Mouse (Mus musculus) cerebellum, postnatal 14 days (tissue): ENCODE measurements around the gene Mospd3.

ENCODE experiments used
- DNase-seq, 2 experiments: peaks; one replicate each; pipeline ENCODE4 v3.0.0; 2021; ENCODE audit warnings: mixed read lengths in 2 of 2

Gene Mospd3

DNA sequence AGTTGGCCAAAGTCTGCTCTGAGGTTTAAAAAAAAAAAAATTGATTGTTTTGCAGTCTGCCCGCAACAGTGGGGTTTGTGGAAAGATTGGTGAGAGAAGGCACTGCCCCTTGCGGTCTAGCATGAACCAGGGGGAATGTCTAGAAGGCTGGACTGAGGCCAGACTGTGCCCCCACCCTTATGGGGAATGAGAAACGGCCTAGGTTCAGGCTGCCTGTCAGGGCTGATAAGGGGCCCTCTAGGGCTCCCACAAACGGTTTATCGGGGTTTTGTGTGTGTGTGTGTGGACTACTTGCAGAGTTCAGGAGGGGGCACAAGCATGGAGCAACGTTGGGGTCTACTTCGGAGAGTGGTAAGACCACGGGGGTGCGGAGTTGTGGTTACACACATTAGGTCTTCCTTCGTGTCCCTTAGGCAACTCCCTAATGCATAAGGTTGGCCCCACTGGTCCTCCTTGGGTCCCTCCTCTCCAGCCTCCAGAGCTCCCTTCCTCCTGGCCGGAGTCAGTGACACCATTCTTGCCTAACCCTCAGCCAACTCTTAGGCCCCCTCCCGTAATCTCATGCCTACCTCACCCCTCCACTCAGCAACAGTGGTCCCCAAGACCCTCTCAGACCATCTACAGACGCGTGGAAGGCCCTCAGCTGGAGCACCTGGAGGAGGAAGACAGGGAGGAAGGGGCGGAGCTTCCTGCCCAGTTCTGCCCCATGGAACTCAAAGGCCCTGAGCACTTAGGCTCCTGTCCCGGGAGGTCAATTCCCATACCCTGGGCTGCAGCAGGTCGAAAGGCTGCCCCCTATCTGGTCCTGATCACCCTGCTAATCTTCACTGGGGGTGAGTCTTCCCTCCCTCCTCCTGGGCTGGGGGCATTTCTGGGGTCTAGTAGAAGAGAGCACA, 29.9 kb downstream of the Mospd3 start:
- no peak for DNase-seq

DNA sequence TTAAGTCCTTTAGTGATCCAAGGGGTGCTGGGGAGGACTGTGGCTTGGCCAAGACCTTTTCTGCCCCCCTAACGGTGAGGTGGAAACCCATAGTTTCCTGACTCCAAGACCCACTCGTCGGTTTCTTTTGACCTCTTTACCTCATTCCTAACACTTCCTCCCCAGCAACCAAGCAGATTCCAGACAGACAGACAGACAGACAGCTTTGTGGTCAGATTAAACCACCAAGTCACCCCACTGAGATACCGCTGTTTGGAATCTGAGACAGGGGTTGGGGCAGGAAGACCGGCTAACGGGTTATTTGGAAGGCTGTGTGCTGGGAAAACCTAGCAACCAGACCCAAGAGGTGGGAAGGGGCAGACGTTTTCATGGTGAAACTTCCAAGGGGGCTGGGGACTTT, 30.7 kb downstream of the Mospd3 start:
- no peak for DNase-seq

DNA sequence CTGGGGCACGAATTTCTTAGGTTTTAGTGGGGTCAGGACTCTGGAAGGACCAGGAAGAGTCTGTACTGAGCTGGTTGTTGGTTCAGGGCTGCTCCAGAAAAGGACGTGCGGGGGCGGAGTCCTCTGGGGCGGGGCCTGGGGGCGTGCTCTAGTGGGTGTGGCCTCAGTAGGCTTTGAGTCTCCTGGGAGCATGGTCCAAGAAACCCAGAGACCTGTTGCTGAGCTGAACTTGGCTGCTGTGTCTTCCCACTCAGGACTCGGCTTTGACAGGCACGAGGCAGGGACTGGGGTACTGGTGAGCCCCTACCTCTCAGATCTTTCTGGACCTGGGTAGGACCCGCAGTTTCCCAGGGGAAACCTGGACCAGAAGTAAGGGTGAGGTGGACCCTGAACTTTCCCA, 31.2 kb downstream of the Mospd3 start, which contains the start of gene Tfr2:
Tfr2 (plus strand) TSS at position 176 of the 400 bp plus-strand sequence.
- DNase-seq: no peak

DNA sequence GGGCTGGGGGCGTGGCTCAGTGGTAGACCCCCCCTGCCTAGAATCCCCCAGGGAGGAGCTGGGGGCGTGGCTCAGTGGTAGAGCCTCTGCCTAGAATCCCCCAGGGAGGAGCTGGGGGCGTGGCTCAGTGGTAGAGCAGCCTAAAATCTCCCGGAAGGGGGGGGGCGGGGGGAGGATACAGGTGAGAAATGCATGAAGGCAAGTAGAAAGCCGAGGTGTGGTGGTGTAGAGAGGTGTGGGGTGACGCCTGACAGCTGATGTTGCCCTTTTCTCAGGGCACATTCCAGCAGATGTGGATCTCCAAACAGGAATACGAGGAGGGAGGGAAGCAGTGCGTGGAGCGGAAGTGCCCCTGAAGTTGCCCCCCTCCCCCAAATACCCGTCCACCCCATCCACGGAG, 31.8 kb downstream of the Mospd3 start:
- DNase-seq: no peak

DNA sequence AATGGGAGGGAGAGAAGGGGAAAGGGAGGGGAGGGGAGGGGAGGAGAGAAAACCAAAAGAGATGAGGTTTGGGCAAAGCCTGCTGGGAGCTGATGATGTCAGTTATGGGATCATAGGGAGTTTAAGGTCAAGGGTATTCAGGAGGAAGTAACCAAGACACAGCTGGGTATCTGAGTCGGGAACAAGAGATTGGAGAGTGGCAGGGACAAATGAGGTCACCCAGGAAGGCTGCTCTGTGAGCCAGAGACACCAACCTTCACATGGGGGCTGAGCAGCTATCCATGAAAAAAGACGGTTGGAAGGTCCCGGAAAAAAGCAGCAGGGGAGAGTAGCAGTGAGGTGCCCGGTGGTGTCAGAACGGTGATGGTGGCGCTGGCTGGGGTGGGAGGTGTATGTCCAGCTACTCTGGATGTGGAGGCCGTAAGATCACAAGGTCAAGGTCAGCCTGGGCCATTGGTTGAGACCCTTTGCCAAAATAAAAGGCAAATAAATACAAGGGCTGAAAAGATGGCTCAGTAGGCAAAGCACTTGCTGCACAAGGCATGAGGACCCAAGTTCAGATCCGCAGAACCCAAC, 32.5 kb downstream of the Mospd3 start:
- DNase-seq: no peak

DNA sequence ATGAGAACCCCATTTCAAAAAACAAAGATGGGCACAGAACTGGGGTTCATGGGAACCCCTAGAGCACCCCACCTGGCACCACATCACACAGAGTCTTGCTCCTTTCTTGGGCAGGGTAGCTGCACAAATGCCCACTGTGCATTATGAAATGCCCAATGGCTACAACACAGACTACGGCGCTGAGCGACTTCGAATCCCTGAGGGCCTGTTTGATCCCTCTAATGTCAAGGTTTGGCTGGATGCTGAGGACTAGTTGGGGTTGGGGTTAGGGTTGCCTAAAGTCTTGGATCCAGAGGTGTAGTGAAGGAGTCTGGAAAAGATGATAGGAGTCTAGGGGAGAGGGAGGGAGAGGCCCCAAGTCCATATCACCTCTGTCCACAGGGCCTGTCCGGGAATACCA, 34.4 kb downstream of the Mospd3 start:
- DNase-seq: no peak

DNA sequence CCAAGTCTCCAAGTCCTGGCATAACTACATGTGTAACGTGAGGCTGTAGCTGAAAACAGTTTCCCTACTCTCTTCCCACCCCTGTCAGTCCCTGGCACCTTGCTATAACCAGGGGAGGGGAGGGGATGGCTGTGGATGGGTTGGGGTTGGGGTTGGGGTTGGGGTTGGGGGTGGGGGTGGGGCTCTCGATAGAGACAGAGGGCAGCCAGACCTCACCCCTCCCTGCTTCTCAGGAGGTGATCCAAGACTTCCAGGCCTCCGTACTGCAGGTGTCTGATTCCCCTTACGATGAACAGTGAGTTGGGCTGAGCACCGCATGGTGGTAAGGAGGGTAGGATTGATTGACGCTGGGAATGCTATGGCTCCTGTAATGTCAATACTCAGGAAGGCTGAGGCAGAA, 35.1 kb downstream of the Mospd3 start:
- no peak for DNase-seq

DNA sequence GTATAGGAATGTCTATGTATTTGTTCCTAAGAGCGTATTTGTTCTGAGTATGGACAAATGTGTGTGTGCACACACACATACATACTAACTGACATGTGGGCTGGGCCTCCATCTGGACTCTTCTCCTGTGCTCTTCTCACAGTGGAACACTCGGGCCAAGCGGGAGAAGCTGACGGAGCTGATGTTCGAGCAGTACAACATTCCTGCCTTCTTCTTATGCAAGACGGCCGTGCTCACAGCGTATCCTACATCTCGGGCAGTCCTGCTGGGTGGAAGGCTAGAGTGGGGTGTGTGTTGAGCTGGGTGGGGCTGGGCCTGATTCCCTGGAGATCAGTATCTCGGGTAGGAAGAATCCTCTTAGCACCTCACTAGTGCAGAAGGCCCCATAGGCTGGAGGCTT, 37.9 kb downstream of the Mospd3 start:
- DNase-seq: no peak

DNA sequence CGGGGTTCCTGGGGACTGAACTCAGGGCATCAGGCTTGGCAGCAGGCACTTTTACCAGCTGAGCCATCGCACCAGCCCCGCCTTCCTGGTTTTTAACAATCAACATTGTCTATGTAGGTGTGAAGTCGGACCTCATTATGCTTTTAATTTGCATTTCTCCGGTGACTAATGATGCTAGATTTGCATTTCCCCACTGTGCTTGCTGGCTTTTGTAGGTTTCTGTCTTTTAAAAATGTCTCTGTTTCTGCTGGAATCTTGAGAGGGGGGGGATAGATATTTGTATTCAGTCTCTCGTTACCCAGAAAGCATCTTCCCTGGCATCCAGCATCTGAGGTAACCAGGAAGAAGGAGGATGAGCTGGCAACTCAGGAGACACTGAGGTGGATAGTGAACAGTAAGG, 39.3 kb downstream of the Mospd3 start:
- peak in 1 of 2 experiments; percentile 6 for DNase-seq

DNA sequence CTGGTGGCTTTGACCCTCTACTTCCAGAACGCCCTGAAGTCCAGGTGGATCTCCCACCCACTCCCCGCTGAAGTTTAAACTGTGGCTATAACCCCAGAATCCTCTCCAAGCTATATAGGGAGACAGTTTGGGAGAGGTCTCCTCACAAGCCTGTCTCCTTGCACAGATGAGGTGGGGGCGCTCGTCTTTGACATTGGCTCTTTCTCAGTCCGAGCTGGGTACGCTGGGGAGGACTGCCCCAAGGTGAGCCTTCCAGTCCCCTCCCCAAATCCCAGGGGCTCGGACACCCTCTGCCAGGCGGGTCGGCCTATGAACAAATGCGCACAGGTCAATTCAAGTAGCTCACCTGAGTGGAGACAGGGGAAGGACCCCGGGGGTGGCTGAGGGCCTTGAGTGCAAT, 47.0 kb downstream of the Mospd3 start:
- DNase-seq: no peak

DNA sequence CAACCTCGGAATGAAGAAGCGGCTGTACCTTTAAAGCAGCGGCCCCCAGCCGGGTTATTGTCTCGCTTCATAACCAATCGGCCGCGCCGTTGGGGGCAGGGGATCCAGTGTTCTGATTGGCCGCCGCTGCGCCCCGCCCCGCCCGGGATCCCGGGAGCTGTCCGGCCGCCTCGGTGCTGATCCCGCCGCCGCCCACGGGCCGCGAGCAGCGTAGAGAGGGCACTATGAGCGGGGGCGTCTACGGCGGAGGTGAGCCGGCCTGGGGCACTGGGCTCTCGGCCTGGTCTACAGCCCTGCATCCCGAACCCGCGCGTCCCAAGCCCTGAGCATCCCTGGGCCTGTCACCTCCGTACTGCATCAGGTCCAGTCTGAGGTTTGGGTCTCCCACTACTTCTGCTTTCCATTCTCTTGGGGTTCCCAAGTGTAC, 47.4 kb downstream of the Mospd3 start, which contains the start of gene Actl6b:
Actl6b (plus strand) TSS at position 107 of the 427 bp plus-strand sequence.
- DNase-seq: peak; percentile 99

DNA sequence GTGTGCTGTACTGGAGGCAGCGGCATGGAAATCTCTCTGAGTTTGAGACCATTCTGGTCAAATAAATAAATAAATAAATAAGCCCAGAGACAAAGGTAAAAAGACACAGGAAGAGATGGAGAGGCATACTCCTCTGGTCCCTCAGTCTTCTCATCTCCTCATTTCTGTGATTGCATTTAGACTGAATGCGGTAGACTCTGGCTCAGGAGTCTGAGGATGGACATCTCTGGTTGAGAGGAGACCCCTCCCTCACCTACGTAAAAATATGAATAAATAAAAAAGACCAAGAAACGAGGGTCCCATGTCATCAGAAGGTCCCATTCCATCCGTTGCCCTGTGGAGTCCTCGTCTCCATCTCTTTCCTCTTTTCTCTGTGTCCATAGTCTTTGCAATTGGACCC, 47.9 kb downstream of the Mospd3 start:
- DNase-seq: no peak

DNA sequence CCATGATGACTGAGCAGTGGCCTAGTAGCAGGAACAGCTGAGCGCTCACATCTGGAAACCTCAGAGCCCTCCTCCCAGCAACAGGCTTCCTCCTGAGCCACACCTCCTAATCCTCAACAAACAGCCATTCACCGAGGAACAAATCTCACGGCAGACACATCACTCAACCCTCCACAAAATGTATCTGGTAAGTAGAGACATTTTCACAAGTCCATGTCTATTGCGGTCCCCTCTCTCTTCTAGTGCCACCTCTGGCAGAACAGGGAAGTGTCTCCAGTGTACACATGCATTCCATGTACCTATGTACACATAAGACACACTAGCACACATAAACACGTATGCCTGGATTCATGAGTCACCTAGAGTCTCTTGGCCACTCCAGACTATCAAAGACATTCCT, 49.7 kb downstream of the Mospd3 start:
- peak in 1 of 2 experiments; percentile 68 for DNase-seq

DNA sequence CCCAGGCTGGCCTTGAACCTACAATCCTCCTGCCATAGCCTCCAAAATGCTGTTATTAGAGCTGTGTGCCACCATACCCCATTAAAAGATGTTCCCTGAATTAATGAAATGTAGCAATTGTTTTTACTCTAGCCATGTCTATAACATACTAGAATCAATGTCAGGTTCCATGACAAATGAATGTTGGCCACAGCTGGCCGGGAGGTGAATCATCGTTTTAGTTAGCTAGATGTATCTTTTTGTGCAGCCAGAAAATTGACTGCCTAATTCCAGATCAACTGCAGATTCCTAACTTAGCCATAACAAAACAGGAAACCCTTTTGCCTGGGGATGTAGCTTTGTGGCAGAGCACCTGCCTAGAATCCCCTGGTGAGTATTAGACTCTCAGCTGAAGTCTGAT, 51.0 kb downstream of the Mospd3 start:
- DNase-seq: no peak
